Mouse (Mus musculus): ENCODE data around the gene Tfg. TPM values are rescaled to one million over a fixed set of nuclear protein-coding genes. Genes with fewer than 3 reads are reported as not detected.

The Tfg gene
- polyA plus RNA-seq, 2 experiments from 2014 or later, result 65.8 to 69.2 TPM

Other genes with a start within 250 kb of the Tfg start
- under 1 TPM; 0.12 to 0.18 TPM for gene Abi3bp, start 239.6 kb downstream of the Tfg start, polyA plus RNA-seq (2017; shearing (Covaris generic))
- not detected for gene Adgrg7, start 78.4 kb upstream of the Tfg start, polyA plus RNA-seq (2017; shearing (Covaris generic))
- gene Tmem45a, start 168.7 kb upstream of the Tfg start, polyA plus RNA-seq (2017; shearing (Covaris generic)), result not detected
- gene Lnp1, start 210.6 kb upstream of the Tfg start, polyA plus RNA-seq (2017; shearing (Covaris generic)), result not detected